Mouse (Mus musculus): ENCODE results near the gene Glyctk. TPM values are rescaled to one million over a fixed set of nuclear protein-coding genes. Genes with fewer than 3 reads are reported as not detected.
A peak's percentile ranks its signal among the peaks of the same experiment; 100 is the strongest.
"Not testable (repeated sequence)": the region's sequence is repeated elsewhere in the genome, so short reads cannot be mapped to it uniquely, and the experiment has no call there.

Gene Glyctk
- total and polyA plus RNA-seq, 3 experiments: 1.00 to 3.5 (median 1.2) TPM

DNA sequence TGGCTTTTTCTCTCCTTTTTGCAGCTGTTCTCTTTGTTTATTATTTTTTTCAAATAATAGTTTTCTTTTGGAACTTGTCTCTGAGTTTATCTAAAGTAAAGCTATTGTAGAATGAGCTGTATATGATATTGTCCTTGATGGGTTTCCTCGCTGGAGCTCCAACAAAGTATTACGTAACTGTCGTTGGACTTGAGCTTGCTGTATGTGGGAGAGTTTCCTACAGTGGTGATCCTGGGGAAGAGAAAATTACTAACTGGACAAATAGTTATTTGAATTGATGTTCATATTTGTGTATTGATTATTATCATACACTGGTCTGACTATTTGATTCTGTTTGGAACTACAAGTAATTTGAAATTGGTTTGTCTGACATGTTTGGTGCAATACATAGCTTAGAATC, 14.6 kb upstream of the Glyctk start:
- no peaks in the 10 kb centered on the region for H3K27me3 ChIP-seq (ENCODE audit: insufficient read depth, low read length)
- no peak for TF ChIP-seq TAL1 (conservative IDR thresholded peaks at IDR 0.05; ENCODE audit: low read depth, low read length)
- no peak for TF ChIP-seq CTCF (IDR thresholded peaks at IDR 0.05; ENCODE audit: low read depth, low read length)
- no peak for TF ChIP-seq GATA1 (IDR thresholded peaks at IDR 0.05; ENCODE audit: borderline replicate concordance, low read length)
- no peak for TF ChIP-seq GATA2 (IDR thresholded peaks at IDR 0.05; ENCODE audit: borderline replicate concordance, low read depth, low read length)
- no peak for TF ChIP-seq POLR2AphosphoS5 (IDR thresholded peaks at IDR 0.05; ENCODE audit: insufficient replicate concordance, low read depth, low read length)
- DNase-seq (ENCODE audit: low spot score) (no peak), ATAC-seq (ENCODE audit: extremely low read depth, insufficient number of reproducible peaks, low FRiP score, poor library complexity, severe bottlenecking) (no peak)
- H3K4me1 ChIP-seq (ENCODE audit: insufficient read depth, low read depth, low read length): peaks cover 51% of the 10 kb centered on the region
- H3K36me3 ChIP-seq (replicated peaks): peaks cover 35% of the 10 kb centered on the region
- H3K9me3 ChIP-seq (replicated peaks): no peaks in the 10 kb centered on the region
- H3K4me3 ChIP-seq (ENCODE audit: low read depth, low read length): peak overlapping the region; percentile 88

DNA sequence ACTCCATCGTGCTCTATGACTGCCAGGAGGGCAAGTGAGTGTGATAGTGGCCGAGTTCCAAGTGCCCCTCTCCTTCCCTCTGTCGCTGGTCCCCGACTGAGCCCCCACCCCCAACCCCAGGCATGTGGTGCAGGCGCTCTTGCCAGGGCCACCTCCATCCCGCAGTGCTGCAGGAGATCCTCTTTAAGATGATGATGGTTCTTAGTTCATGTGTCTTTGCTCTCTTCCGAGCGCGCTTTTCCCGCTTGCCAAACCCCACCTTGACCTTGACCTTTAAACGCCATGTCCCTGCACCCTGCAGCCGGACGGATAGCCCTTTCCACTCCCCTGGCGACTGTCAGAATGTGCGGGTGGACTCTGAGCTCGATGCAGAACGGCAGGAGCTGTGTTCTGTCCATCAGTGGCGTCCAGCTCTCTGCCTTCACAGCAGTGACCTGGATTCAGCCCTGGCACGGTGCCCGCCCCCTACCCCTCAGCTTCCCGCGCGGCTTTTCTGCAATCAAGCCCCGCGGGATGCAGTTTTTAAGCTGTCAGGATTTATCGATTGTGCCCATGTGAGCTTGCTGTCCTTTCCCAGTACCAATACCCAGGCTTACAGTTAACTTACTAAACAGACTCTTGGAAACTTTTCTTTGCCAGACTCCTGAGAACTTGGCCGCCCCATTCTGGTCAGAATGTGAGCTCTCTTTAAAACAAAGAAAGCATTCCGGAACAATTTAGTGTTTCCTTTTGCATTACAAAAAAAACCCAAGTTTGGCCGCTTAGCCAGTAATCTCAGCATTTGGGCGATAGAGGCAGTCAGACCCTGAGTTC, 13.6 kb upstream of the Glyctk start:
- ATAC-seq (ENCODE audit: extremely low read depth, insufficient number of reproducible peaks, low FRiP score, poor library complexity, severe bottlenecking) (no peak; the same call in 1 of the 2 replicates), DNase-seq (ENCODE audit: low spot score) (peak; percentile 52)
- H3K4me1 ChIP-seq (ENCODE audit: insufficient read depth, low read depth, low read length): peaks cover 43% of the 10 kb centered on the region
- peak overlapping the region; percentile 88 for H3K4me3 ChIP-seq (ENCODE audit: low read depth, low read length)
- H3K36me3 ChIP-seq (replicated peaks): peaks cover 25% of the 10 kb centered on the region
- H3K9me3 ChIP-seq (replicated peaks): no peaks in the 10 kb centered on the region
- no peaks in the 10 kb centered on the region for H3K27me3 ChIP-seq (ENCODE audit: insufficient read depth, low read length)
- no peak for TF ChIP-seq GATA2 (IDR thresholded peaks at IDR 0.05; ENCODE audit: borderline replicate concordance, low read depth, low read length)

GRCm38 (mm10) chr9:106170556-106171345, 12.8 kb upstream of the Glyctk start, which contains the start of gene Wdr82:
TSS of gene Wdr82 (plus strand) at chr9:106170928.
- Histone ChIP-seq H3K27me3 (ENCODE audit: insufficient read depth, low read length) (no peaks in the 10 kb centered on the region), H3K36me3 (replicated peaks) (peaks cover 17% of the 10 kb centered on the region), H3K4me3 (ENCODE audit: low read depth, low read length) (peak within 1 kb of the TSS; percentile 88), H3K4me1 (ENCODE audit: insufficient read depth, low read depth, low read length) (peaks cover 35% of the 10 kb centered on the region), H3K9me3 (replicated peaks) (no peaks in the 10 kb centered on the region)
- TF ChIP-seq CTCF (IDR thresholded peaks at IDR 0.05; ENCODE audit: low read depth, low read length) (no peak), GATA1 (IDR thresholded peaks at IDR 0.05; ENCODE audit: borderline replicate concordance, low read length) (no peak), TAL1 (conservative IDR thresholded peaks at IDR 0.05; ENCODE audit: low read depth, low read length) (no peak), GATA2 (IDR thresholded peaks at IDR 0.05; ENCODE audit: borderline replicate concordance, low read depth, low read length) (no peak), POLR2AphosphoS5 (IDR thresholded peaks at IDR 0.05; ENCODE audit: insufficient replicate concordance, low read depth, low read length) (no peak)
- ATAC-seq (ENCODE audit: extremely low read depth, insufficient number of reproducible peaks, low FRiP score, poor library complexity, severe bottlenecking): peak; percentile 81
- DNase-seq (ENCODE audit: low spot score): peak; percentile 97

- Histone ChIP-seq H3K4me1 (ENCODE audit: insufficient read depth, low read depth, low read length) (peaks cover 26% of the 10 kb centered on the region), H3K36me3 (replicated peaks) (peaks cover 14% of the 10 kb centered on the region), H3K27me3 (ENCODE audit: insufficient read depth, low read length) (peaks cover 4% of the 10 kb centered on the region; the same call in 1 of the 2 replicates), H3K9me3 (replicated peaks) (no peaks in the 10 kb centered on the region), H3K4me3 (ENCODE audit: low read depth, low read length) (no peak overlapping the region)
- DNase-seq (ENCODE audit: low spot score): no peak
- TF ChIP-seq GATA1 (IDR thresholded peaks at IDR 0.05; ENCODE audit: borderline replicate concordance, low read length): no peak
- ATAC-seq (ENCODE audit: extremely low read depth, insufficient number of reproducible peaks, low FRiP score, poor library complexity, severe bottlenecking): no peak
Measured at GRCm38 (mm10) chr9:106169917-106170316, 12.0 kb upstream of the Glyctk start.

DNA sequence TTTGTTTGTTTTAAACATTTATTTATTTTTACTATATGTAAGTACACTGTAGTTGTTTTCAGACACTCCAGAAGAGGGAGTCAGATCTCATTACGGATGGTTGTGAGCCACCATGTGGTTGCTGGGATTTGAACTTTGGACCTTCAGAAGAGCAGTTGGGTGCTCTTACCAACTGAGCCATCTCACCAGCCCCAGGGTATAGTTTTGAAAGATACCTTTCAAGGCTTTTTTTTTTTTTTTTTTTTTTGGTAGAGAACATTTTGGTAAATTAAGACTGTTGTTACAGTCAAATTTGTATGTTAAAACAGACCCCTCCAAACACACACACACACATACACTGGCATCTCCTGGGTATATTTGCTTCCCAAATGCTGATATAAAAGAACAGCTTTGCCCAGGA, 11.1 kb upstream of the Glyctk start:
- not testable (repeated sequence) for ATAC-seq (ENCODE audit: extremely low read depth, insufficient number of reproducible peaks, low FRiP score, poor library complexity, severe bottlenecking); DNase-seq (ENCODE audit: low spot score); H3K36me3 ChIP-seq (replicated peaks); H3K27me3 ChIP-seq (ENCODE audit: insufficient read depth, low read length); H3K4me3 ChIP-seq (ENCODE audit: low read depth, low read length); H3K9me3 ChIP-seq (replicated peaks)
- H3K4me1 ChIP-seq (ENCODE audit: insufficient read depth, low read depth, low read length): peaks cover 22% of the 10 kb centered on the region

GRCm38 (mm10) chr9:106167703-106168102, 9.8 kb upstream of the Glyctk start:
- H3K4me1 ChIP-seq (ENCODE audit: insufficient read depth, low read depth, low read length): peaks cover 9% of the 10 kb centered on the region
- H3K27me3 ChIP-seq (ENCODE audit: insufficient read depth, low read length): peaks cover 14% of the 10 kb centered on the region; the same call in 1 of the 2 replicates
- no peaks in the 10 kb centered on the region for H3K9me3 ChIP-seq (replicated peaks)
- TF ChIP-seq CTCF (IDR thresholded peaks at IDR 0.05; ENCODE audit: low read depth, low read length): no peak
- no peak for TF ChIP-seq GATA1 (IDR thresholded peaks at IDR 0.05; ENCODE audit: borderline replicate concordance, low read length)
- TF ChIP-seq TAL1 (conservative IDR thresholded peaks at IDR 0.05; ENCODE audit: low read depth, low read length): no peak
- TF ChIP-seq POLR2AphosphoS5 (IDR thresholded peaks at IDR 0.05; ENCODE audit: insufficient replicate concordance, low read depth, low read length): no peak
- TF ChIP-seq GATA2 (IDR thresholded peaks at IDR 0.05; ENCODE audit: borderline replicate concordance, low read depth, low read length): no peak
- DNase-seq (ENCODE audit: low spot score) (no peak), ATAC-seq (ENCODE audit: extremely low read depth, insufficient number of reproducible peaks, low FRiP score, poor library complexity, severe bottlenecking) (no peak)
- no peaks in the 10 kb centered on the region for H3K36me3 ChIP-seq (replicated peaks)
- no peak overlapping the region for H3K4me3 ChIP-seq (ENCODE audit: low read depth, low read length)
